In the genomic region with DNA sequence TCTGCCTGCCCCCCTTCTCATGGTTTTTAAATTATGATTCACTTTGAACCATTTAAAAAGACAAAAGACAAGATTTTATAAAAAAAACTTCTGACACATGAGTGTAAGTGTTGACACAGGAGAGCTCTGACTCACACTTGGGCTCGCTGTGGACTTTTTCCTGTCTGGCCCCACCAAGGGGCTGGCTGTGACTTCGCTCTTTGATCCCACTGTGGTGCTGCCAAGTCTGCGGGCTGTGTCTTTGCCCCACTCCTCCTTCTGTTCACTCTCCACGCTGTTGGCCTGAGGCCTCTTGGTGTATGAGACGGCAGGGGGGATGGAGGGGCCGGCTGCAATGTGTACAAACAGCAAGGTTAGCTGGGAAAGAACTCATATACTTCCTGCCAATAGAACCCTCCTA, we compare ENCODE assay signal across 13 mouse cellular contexts. TPM values are rescaled to one million over a fixed set of nuclear protein-coding genes. Genes with fewer than 3 reads are reported as not detected.
DNase-seq lines count a peak whose midpoint lies in the region; TF ChIP-seq lines count a peak whose summit lies in the region.
"Had no signal": no experiment of that assay in that cellular context is flagged by ENCODE, and none has a peak within 500 bp of the region (broad histone marks: within the 10 kb centered on the region; RNA-seq: fewer than 3 reads in every experiment).

No protein-coding gene starts in this region.

- H3K36me3 ChIP-seq in midbrain, embryonic 10.5 days: peaks cover 88% of the 10 kb centered on the region

- no peak overlapping the region for H3K27ac ChIP-seq in gastrocnemius, adult 2 months
- H3K27ac ChIP-seq in midbrain, embryonic 10.5 days (replicated peaks): no peak overlapping the region
- H3K27ac ChIP-seq: embryonic facial prominence, embryonic 12.5 days; hindbrain, embryonic 10.5 days; liver, embryonic 14.5 days had no signal

- H3K4me3 ChIP-seq in gastrocnemius, adult 2 months: no peak overlapping the region
- no peak overlapping the region for H3K4me3 ChIP-seq in midbrain, embryonic 10.5 days
- H3K4me3 ChIP-seq: embryonic facial prominence, embryonic 12.5 days; hindbrain, embryonic 10.5 days had no signal

- peak; percentile 31 for DNase-seq in gastrocnemius, adult 2 months
- no peak for DNase-seq in gastrocnemius, postnatal 10 days
- peak; percentile 36 for DNase-seq in left cerebral cortex, postnatal 4 days
- DNase-seq in left cerebral cortex, adult 9 months (ENCODE audit: low spot score in 2 of 2): no peak
- peak; percentile 39 for DNase-seq in 416B (ENCODE audit: low read depth)
- DNase-seq in kidney, adult 9 months: peak; percentile 78
- DNase-seq in midbrain, embryonic 10.5 days (ENCODE audit: low spot score): no peak
- no peak for DNase-seq in right cerebral cortex, postnatal 10 days (ENCODE audit: low spot score in 2 of 2)
- DNase-seq: cerebellum, postnatal 36 days had no signal

- H3K9me3 ChIP-seq in midbrain, embryonic 10.5 days (replicated peaks): no peaks in the 10 kb centered on the region
- H3K9me3 ChIP-seq: embryonic facial prominence, embryonic 12.5 days; hindbrain, embryonic 10.5 days had no signal

- 80% methylated on average over 6 of the region's 6 CpGs for WGBS in midbrain, embryonic 10.5 days

- no peaks in the 10 kb centered on the region for H3K4me1 ChIP-seq in midbrain, embryonic 10.5 days
- H3K4me1 ChIP-seq: embryonic facial prominence, embryonic 12.5 days; hindbrain, embryonic 10.5 days had no signal

- H3K27me3 ChIP-seq in midbrain, embryonic 10.5 days (ENCODE audit: low read depth, poor library complexity, severe bottlenecking): no peaks in the 10 kb centered on the region
- H3K27me3 ChIP-seq: embryonic facial prominence, embryonic 12.5 days had no signal

- no peak for TF ChIP-seq CTCF in gastrocnemius, adult 2 months (IDR thresholded peaks at IDR 0.05)

- intact Hi-C loops in gastrocnemius, adult 2 months (cut with DNase I): no loop called here
- intact Hi-C loops in left cerebral cortex, postnatal 4 days (cut with DNase I): no loop called here

RNA-seq across cellular contexts. Expression of gene C130074G19Rik, which starts 28.8 kb away (rescaled TPM):
- 10 to 100 TPM in 1 of 2 experiments, 1 to 10 TPM in 1; 7.1 to 10.1 TPM for total RNA-seq in gastrocnemius, adult 2 months (2021)
- 10 to 100 TPM; 32.8 to 36.1 TPM for total RNA-seq in gastrocnemius, postnatal 10 days (2021)
- 10 to 100 TPM; 14.0 to 16.5 TPM for total RNA-seq in left cerebral cortex, postnatal 4 days (2021)
- 0.57 and 0.62 TPM in 2 replicates for polyA plus RNA-seq in midbrain, embryonic 10.5 days (2016; fragmentation: Nextera tagmentation; extraction: Ambion mirVana)
- polyA plus RNA-seq: CD4-positive, CD25-positive, alpha-beta regulatory T cell, adult 4 months had no signal

Comparison
In these comparisons a context has a peak if more than half of its experiments do, and no peak if none do; other contexts are left out.
1. DNase-seq: peak in gastrocnemius, adult 2 months (single experiment), left cerebral cortex, postnatal 4 days (single experiment), 416B (single experiment) and kidney, adult 9 months (single experiment); none in gastrocnemius, postnatal 10 days (single experiment), left cerebral cortex, adult 9 months (0 of 2), midbrain, embryonic 10.5 days (single experiment) and right cerebral cortex, postnatal 10 days (0 of 2).